Mouse (Mus musculus): ENCODE results near the gene Hprt. TPM values are rescaled to one million over a fixed set of nuclear protein-coding genes. Genes with fewer than 3 reads are reported as not detected.

The Hprt gene
- polyA plus RNA-seq, 1 experiment from 2014 or later = 162 TPM

- Histone ChIP-seq H3K4me3 (no peak overlapping the region), H3K4me1 (peaks cover 13% of the 10 kb centered on the region), H3K9me3 (no peaks in the 10 kb centered on the region), H3K27me3 (no peaks in the 10 kb centered on the region), H3K4me2 (no peak overlapping the region), H3K27ac (peak overlapping the region; percentile 73), H3K36me3 (no peaks in the 10 kb centered on the region), H3K9ac (no peak overlapping the region)
- no peak for ATAC-seq (ENCODE audit: insufficient number of reproducible peaks, low FRiP score, low TSS enrichment, low read depth)
- WGBS = 57% methylated on average over 4 of the region's 4 CpGs
Measured at GRCm38 (mm10) chrX:53046033-53046432, 58.1 kb downstream of the Hprt start.

DNA sequence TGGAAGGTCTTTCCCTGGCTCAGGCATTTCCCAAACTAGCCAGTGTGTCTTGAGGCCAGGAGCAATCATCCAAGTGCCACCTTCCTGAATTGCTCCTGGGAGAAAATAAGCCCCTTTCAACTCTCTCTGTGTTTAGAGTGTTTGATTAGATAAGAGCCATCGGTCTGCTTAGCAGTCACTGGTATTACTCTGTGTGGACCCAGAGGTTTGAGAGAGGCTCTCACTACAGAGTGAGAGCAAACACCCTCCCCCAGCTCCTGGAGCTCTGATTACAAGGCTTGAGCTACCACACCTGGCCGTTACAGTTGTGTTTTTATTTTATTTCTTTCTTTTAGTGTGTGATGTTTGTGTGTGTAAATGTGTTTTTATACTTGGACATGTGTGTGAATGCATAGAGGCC lies 59.0 kb downstream of the Hprt start:
- H3K4me2 ChIP-seq = no peak overlapping the region
- 37% methylated on average over 2 of the region's 2 CpGs for WGBS
- H3K27me3 ChIP-seq = no peaks in the 10 kb centered on the region
- no peak overlapping the region for H3K4me3 ChIP-seq
- peaks cover 16% of the 10 kb centered on the region for H3K4me1 ChIP-seq
- H3K9ac ChIP-seq = no peak overlapping the region
- H3K9me3 ChIP-seq = no peaks in the 10 kb centered on the region
- no peaks in the 10 kb centered on the region for H3K36me3 ChIP-seq
- no peak for ATAC-seq (ENCODE audit: insufficient number of reproducible peaks, low FRiP score, low TSS enrichment, low read depth)
- H3K27ac ChIP-seq = no peak overlapping the region

DNA sequence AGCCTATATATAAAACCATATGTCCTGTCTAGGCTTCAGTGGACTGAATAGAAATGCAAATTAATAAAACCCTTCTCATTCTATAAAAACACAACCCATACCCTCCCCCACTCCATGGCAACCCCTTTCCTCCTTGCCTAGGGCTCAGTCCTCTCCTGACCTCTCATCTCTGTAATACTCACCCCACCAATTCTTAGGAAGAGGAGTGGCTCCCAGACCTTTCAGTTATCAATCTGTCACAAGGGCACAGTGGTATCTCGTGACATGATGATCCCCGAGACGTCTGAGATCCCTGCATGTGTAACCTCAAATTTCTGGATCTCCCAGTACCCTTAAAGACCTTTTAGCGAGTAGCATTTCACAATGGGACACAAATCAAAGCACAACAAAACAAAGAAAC lies 61.3 kb downstream of the Hprt start:
- no peak overlapping the region for H3K27ac ChIP-seq
- H3K9ac ChIP-seq = no peak overlapping the region
- no peaks in the 10 kb centered on the region for H3K27me3 ChIP-seq
- H3K4me3 ChIP-seq = no peak overlapping the region
- H3K9me3 ChIP-seq = no peaks in the 10 kb centered on the region
- no peak overlapping the region for H3K4me2 ChIP-seq
- no peaks in the 10 kb centered on the region for H3K36me3 ChIP-seq
- 49% methylated on average over 4 of the region's 4 CpGs for WGBS
- ATAC-seq (ENCODE audit: insufficient number of reproducible peaks, low FRiP score, low TSS enrichment, low read depth) = no peak
- H3K4me1 ChIP-seq = peaks cover 27% of the 10 kb centered on the region

- no peak overlapping the region for H3K27ac ChIP-seq
Measured at GRCm38 (mm10) chrX:53050353-53050752, 62.4 kb downstream of the Hprt start.

DNA sequence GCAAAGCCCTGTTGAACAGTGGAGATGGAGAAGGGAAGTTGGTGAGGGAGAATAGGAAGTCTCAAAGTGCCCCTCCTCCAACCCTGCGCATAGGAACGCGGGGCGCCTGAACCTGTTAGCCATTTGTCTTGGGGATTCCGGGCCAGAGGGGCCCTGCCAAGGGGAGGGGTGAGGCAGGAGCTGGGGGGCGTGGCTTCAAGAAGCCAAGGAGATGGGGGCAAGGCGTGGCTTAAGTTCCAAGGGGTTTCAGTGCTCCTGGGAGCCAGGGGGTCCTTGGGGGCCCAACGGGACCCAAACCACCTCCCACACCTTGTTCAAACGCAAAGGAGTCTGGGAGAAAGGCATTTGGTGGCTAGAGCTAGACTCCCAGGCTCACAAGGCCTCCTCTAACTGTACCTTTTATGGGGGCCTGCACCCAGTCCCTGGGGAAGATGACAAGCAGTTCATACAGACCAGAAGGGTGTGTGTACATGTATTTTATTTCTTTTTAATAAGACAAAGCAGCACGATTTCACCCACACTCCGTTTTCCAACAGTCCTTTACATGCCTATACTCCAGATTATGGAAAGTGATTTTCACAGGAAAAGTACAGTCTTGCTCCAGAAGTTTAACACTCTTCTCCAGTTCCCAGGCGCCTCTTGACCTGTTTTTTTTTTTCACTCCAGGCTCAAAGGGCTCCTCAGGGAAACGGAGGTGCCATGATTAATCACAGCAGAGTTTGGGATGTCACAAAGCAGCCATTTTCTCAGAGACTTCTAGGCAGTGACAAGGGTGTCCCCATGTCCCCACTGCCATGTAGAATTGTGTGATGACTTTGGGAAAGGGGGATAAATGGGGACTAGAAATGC lies 64.9 kb downstream of the Hprt start:
- ATAC-seq (ENCODE audit: insufficient number of reproducible peaks, low FRiP score, low TSS enrichment, low read depth) = peak; percentile 57
- Histone ChIP-seq H3K4me1 (peaks cover 21% of the 10 kb centered on the region; the same call in 1 of the 2 replicates), H3K9me3 (no peaks in the 10 kb centered on the region), H3K36me3 (no peaks in the 10 kb centered on the region), H3K27ac (peak overlapping the region; percentile 83), H3K9ac (no peak overlapping the region), H3K4me2 (peak overlapping the region; percentile 32), H3K4me3 (no peak overlapping the region; the same call in 1 of the 2 replicates), H3K27me3 (no peaks in the 10 kb centered on the region; the same call in 1 of the 2 replicates)
- WGBS = 16% methylated on average over 13 of the region's 13 CpGs

More at GRCm38 (mm10) chrX:53050353-53050752, 62.4 kb downstream of the Hprt start:
- ATAC-seq (ENCODE audit: insufficient number of reproducible peaks, low FRiP score, low TSS enrichment, low read depth) = no peak
- WGBS = 10% methylated on average over 9 of the region's 9 CpGs
- Histone ChIP-seq H3K27me3 (no peaks in the 10 kb centered on the region), H3K4me1 (peaks cover 24% of the 10 kb centered on the region; the same call in 1 of the 2 replicates), H3K4me2 (peak overlapping the region; percentile 31), H3K9me3 (no peaks in the 10 kb centered on the region), H3K4me3 (no peak overlapping the region), H3K9ac (no peak overlapping the region), H3K36me3 (no peaks in the 10 kb centered on the region)

DNA sequence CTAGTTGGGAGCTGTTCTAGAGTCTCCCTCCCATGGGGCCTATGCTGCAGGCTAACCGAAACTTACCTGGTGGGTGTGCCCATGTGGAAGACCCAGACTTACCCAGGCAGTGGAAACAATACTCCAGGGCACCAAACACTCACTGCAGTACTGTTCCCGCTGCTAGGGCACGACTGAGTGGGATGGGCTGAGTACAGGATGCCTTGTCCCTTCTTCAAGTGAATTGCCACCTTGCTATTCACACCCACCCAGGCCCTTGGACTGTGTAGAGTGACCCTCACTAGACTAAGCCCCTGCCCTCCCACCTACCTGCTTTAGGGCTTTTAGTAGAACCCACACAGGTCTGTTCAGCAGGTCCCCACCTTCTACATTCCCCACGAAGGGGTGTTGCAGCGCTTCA lies 65.9 kb downstream of the Hprt start:
- peaks cover 3% of the 10 kb centered on the region; the same call in 1 of the 2 replicates for H3K27me3 ChIP-seq
- H3K36me3 ChIP-seq = no peaks in the 10 kb centered on the region
- peak overlapping the region; percentile 83 for H3K27ac ChIP-seq
- 24% methylated on average over 5 of the region's 5 CpGs for WGBS
- peak overlapping the region; percentile 27 for H3K4me3 ChIP-seq
- H3K4me2 ChIP-seq = peak overlapping the region; percentile 37
- no peaks in the 10 kb centered on the region for H3K9me3 ChIP-seq
- no peak for ATAC-seq (ENCODE audit: insufficient number of reproducible peaks, low FRiP score, low TSS enrichment, low read depth)
- H3K4me1 ChIP-seq = peaks cover 21% of the 10 kb centered on the region; the same call in 1 of the 2 replicates
- peak overlapping the region; percentile 14; the same call in 1 of the 2 replicates for H3K9ac ChIP-seq

GRCm38 (mm10) chrX:53055771-53056170 lies 67.8 kb downstream of the Hprt start:
- ATAC-seq (ENCODE audit: insufficient number of reproducible peaks, low FRiP score, low TSS enrichment, low read depth) = no peak
- WGBS = 17% methylated on average over 9 of the region's 9 CpGs

DNA sequence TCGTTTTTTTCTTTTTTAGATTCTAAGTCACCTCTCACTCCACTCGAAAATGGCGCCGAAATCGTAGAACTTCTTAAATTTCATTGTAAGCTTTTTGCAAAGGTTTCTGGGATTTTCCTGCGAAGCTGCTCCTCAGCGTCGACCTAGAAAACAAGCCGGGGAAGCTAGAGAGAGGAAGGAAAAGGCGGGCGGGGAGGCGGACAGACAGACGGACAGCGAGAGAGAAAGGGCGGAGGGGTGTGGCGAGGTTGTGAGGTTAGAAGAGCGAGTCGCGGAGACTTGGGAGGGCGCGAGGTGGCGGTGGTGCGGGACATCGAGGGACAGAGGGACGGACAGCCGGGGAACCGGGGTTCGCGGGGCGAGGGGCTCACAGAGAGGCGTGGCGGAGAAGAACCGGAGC lies 68.7 kb downstream of the Hprt start:
- Histone ChIP-seq H3K4me3 (peak overlapping the region; percentile 56), H3K27me3 (peaks cover 3% of the 10 kb centered on the region; the same call in 1 of the 2 replicates), H3K9ac (peak overlapping the region; percentile 65), H3K9me3 (no peaks in the 10 kb centered on the region), H3K4me1 (peaks cover 12% of the 10 kb centered on the region; the same call in 1 of the 2 replicates), H3K4me2 (peak overlapping the region; percentile 45), H3K36me3 (no peaks in the 10 kb centered on the region), H3K27ac (peak overlapping the region; percentile 95)
- WGBS = 21% methylated on average over 32 of the region's 33 CpGs
- no peak for ATAC-seq (ENCODE audit: insufficient number of reproducible peaks, low FRiP score, low TSS enrichment, low read depth)

More at GRCm38 (mm10) chrX:53055771-53056170, 67.8 kb downstream of the Hprt start:
- Histone ChIP-seq H3K4me3 (peak overlapping the region; percentile 56), H3K36me3 (no peaks in the 10 kb centered on the region), H3K9ac (peak overlapping the region; percentile 65; the same call in 1 of the 2 replicates), H3K27me3 (peaks cover 3% of the 10 kb centered on the region; the same call in 1 of the 2 replicates), H3K27ac (peak overlapping the region; percentile 95), H3K4me1 (peaks cover 15% of the 10 kb centered on the region; the same call in 1 of the 2 replicates), H3K9me3 (no peaks in the 10 kb centered on the region), H3K4me2 (peak overlapping the region; percentile 45; the same call in 1 of the 2 replicates)

- H3K4me2 ChIP-seq = peak overlapping the region; percentile 45
- peaks cover 3% of the 10 kb centered on the region; the same call in 1 of the 2 replicates for H3K27me3 ChIP-seq
- H3K4me1 ChIP-seq = peaks cover 11% of the 10 kb centered on the region; the same call in 1 of the 2 replicates
- H3K9ac ChIP-seq = peak overlapping the region; percentile 65
- no peaks in the 10 kb centered on the region for H3K36me3 ChIP-seq
- H3K27ac ChIP-seq = peak overlapping the region; percentile 95
- H3K4me3 ChIP-seq = peak overlapping the region; percentile 56
- ATAC-seq (ENCODE audit: insufficient number of reproducible peaks, low FRiP score, low TSS enrichment, low read depth) = peak; percentile 81
- WGBS = 19% methylated on average over 42 of the region's 42 CpGs
- no peaks in the 10 kb centered on the region for H3K9me3 ChIP-seq
Measured at GRCm38 (mm10) chrX:53057054-53057759, 69.3 kb downstream of the Hprt start.

DNA sequence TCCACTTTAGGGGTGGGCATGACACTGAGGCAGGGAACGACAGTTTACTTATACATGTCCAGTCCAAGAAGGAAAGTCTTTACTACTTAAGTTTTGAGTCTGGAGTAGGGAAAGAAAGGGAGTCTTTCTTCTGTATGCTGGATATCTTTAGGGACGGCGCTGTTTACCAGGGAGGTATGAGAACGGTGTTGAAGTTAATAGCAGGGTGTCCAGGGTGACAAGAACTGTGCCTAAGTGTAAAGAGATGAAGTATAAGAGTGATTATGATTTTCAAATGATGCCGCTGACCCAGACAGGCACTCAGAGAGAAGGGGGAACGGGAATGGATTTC lies 69.8 kb downstream of the Hprt start:
- WGBS = 22% methylated on average over 6 of the region's 6 CpGs
- no peaks in the 10 kb centered on the region for H3K36me3 ChIP-seq
- ATAC-seq (ENCODE audit: insufficient number of reproducible peaks, low FRiP score, low TSS enrichment, low read depth) = no peak

DNA sequence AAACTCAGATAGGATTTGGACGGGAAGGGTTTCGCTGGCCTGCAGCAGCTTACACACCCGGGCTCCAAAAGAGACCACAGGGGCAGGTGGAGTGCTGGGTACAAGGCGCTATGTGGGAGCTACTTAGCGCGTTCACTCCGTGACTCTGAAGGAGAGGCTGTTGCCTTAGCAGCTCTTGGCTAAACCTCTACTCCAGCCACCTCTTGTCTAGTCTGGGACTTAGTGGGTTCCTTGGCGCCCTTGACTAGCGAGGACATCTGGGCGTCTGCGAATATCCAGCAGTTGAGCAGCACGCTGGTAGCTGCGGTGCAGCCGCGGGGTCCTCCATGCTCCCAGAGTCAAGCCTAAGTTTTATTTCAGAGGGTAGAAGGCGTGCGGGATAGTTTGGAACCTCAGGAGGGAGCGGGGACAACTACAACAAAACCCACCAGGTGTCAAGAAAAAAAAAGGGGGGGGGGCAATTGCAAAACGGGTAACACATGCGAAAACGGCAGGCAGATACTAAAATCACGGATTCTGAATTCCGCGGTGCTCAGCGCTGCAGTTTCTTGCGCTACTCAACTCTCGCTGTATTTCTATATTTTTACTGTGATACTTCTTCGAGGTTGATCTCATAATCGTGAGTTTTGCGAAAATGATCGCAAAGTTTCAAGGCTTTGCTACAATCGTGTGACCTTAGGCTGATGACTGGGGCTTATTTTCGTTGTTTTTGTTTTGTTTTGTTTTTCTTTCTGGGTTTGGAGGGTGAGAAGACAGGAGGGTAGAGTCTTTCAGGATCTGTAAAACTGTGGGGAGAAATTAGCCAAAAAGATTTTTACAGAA lies 70.7 kb downstream of the Hprt start:
- WGBS = 20% methylated on average over 33 of the region's 33 CpGs
- ATAC-seq (ENCODE audit: insufficient number of reproducible peaks, low FRiP score, low TSS enrichment, low read depth) = no peak
- peaks cover 3% of the 10 kb centered on the region; the same call in 1 of the 2 replicates for H3K27me3 ChIP-seq
- no peaks in the 10 kb centered on the region for H3K36me3 ChIP-seq
- peak overlapping the region; percentile 95 for H3K27ac ChIP-seq
- peak overlapping the region; percentile 56 for H3K4me3 ChIP-seq
- no peaks in the 10 kb centered on the region for H3K9me3 ChIP-seq
- peak overlapping the region; percentile 45 for H3K4me2 ChIP-seq
- no peaks in the 10 kb centered on the region for H3K4me1 ChIP-seq
- H3K9ac ChIP-seq = no peak overlapping the region

More for the DNA sequence above, 69.8 kb downstream of the Hprt start:
- H3K4me2 ChIP-seq = peak overlapping the region; percentile 45
- peak overlapping the region; percentile 95 for H3K27ac ChIP-seq
- H3K4me3 ChIP-seq = peak overlapping the region; percentile 56
- peaks cover 3% of the 10 kb centered on the region; the same call in 1 of the 2 replicates for H3K27me3 ChIP-seq
- H3K9me3 ChIP-seq = no peaks in the 10 kb centered on the region
- H3K9ac ChIP-seq = peak overlapping the region; percentile 35; the same call in 1 of the 2 replicates
- peaks cover 6% of the 10 kb centered on the region; the same call in 1 of the 2 replicates for H3K4me1 ChIP-seq

All from limb, embryonic 15.5 days (tissue).